15 mouse cellular contexts compared by ENCODE assay signal in the genomic region with DNA sequence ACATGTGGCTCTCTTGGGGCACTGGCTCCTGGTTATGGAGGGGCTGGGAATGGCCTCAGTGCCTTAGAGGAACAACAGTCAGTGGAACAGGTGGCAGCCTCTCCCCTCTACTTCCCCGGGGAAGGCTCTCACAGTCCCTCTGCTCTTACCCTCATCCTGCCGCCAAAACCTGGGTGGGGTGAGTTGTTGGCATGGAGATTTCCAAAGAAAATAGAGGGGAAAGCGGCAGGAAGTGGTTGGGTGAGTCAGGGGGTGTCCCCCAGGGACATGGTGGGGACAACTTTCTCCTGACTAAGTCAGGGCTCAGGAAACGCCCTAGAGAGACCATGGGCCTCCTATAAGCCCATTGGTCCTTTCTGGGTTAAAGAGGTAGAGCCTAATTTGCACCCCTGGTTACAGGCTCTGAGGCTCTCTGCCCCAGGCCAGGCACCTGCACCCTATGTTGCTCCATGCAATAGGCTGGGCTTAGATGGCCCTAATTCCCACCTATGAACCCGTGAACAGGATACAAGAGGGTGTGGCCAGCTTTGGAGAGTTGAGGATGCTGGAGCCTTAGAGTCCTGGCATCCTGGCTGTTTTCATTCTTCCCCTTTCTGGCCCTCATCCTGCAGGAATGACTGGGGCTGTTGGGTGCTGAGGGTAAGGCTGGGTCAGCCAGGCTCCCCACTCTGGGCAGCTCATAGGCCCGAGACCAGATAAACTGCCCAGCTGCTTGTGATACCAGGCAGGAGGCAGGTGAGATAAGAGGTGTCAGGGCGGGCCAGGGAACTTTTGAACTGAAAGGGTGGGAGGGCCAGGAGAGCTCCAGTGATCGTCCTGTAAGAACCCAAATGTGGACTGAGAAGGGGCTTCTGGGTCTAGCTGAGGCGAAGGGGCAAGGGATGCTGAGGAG. TPM values are rescaled to one million over a fixed set of nuclear protein-coding genes. Genes with fewer than 3 reads are reported as not detected.
DNase-seq lines count a peak whose midpoint lies in the region; ATAC-seq and TF ChIP-seq lines count a peak whose summit lies in the region.
"Had no signal": no experiment of that assay in that cellular context is flagged by ENCODE, and none has a peak within 500 bp of the region (broad histone marks: within the 10 kb centered on the region; RNA-seq: fewer than 3 reads in every experiment).

No protein-coding gene starts in this region.

- H3K27ac ChIP-seq in intestine, postnatal 0 days (ENCODE audit: low read depth, low read length), result no peak overlapping the region
- H3K27ac ChIP-seq in small intestine, adult 2 months (ENCODE audit: insufficient read depth, low read depth, low read length), result peak overlapping the region; percentile 69
- H3K27ac ChIP-seq: midbrain, embryonic 15.5 days had no signal

- H3K9ac ChIP-seq in intestine, postnatal 0 days (ENCODE audit: low read depth, low read length), result no peak overlapping the region
- H3K9ac ChIP-seq: midbrain, embryonic 15.5 days had no signal

- peak overlapping the region; percentile 75 for H3K4me3 ChIP-seq in lung, adult 2 months (replicated peaks; ENCODE audit: extremely low read depth, low read depth, low read length)
- H3K4me3 ChIP-seq in intestine, postnatal 0 days (ENCODE audit: low read depth, low read length), result no peak overlapping the region
- peak overlapping the region; percentile 64 for H3K4me3 ChIP-seq in small intestine, adult 2 months (ENCODE audit: low read depth, low read length)
- H3K4me3 ChIP-seq: midbrain, embryonic 15.5 days had no signal

- WGBS in lung, adult 2 months, result 47% methylated on average over 9 of the region's 9 CpGs
- 50% methylated on average over 9 of the region's 9 CpGs for WGBS in intestine, postnatal 0 days
- WGBS in small intestine, adult 2 months, result 26% methylated on average over 9 of the region's 9 CpGs

- no peak for TF ChIP-seq CTCF in lung, adult 2 months (IDR thresholded peaks at IDR 0.05; ENCODE audit: insufficient read depth, low read length)
- TF ChIP-seq CTCF in intestine, postnatal 0 days (IDR thresholded peaks at IDR 0.05; ENCODE audit: low read depth), result no peak
- TF ChIP-seq CTCF in small intestine, adult 2 months (IDR thresholded peaks at IDR 0.05; ENCODE audit: extremely low read depth, insufficient read length, insufficient replicate concordance, low read depth, low read length), result no peak

- peaks cover 17% of the 10 kb centered on the region for H3K4me1 ChIP-seq in lung, adult 2 months (ENCODE audit: control insufficient read depth, insufficient read depth, low read length)
- H3K4me1 ChIP-seq in intestine, postnatal 0 days (replicated peaks; ENCODE audit: control insufficient read depth, insufficient read depth, low read length), result peaks cover 9% of the 10 kb centered on the region; the same call in 1 of the 2 replicates
- H3K4me1 ChIP-seq in small intestine, adult 2 months (ENCODE audit: control insufficient read depth, insufficient read depth, insufficient read length, low read length), result peaks cover 36% of the 10 kb centered on the region

- ATAC-seq in intestine, postnatal 0 days, result no peak
- ATAC-seq: midbrain, embryonic 15.5 days had no signal

- TF ChIP-seq POLR2A in lung, adult 2 months (IDR thresholded peaks at IDR 0.05; ENCODE audit: borderline replicate concordance, extremely low read depth, low read depth, low read length), result no peak
- no peak for TF ChIP-seq POLR2A in small intestine, adult 2 months (IDR thresholded peaks at IDR 0.05; ENCODE audit: low read depth, low read length)

- H3K36me3 ChIP-seq in intestine, postnatal 0 days (ENCODE audit: control insufficient read depth, insufficient read depth), result no peaks in the 10 kb centered on the region
- no peaks in the 10 kb centered on the region; the same call in 1 of the 2 replicates for H3K36me3 ChIP-seq in small intestine, adult 2 months (ENCODE audit: control insufficient read depth, insufficient read depth, low read length)
- H3K36me3 ChIP-seq: midbrain, embryonic 15.5 days had no signal

- DNase-seq in lung, adult 2 months, result no peak
- DNase-seq in lung, postnatal 14 days, result no peak
- peak; percentile 81 for DNase-seq in c-Kit-positive CD71-positive TER-119-positive erythroid progenitor cells, embryonic 14.5 days (ENCODE audit: low spot score)
- no peak for DNase-seq in layer of hippocampus, adult 8-10 months (ENCODE audit: low spot score in 2 of 2)
- no peak for DNase-seq in cerebellum, postnatal 36 days
- no peak for DNase-seq in ovary, adult 18-20 months (ENCODE audit: low spot score)
- DNase-seq: adrenal gland, postnatal 25 days; gastrocnemius, postnatal 25 days; right cerebral cortex, adult 18-20 months; thymus, postnatal 4 days had no signal

- H3K4me2 ChIP-seq in intestine, postnatal 0 days (replicated peaks; ENCODE audit: low read depth), result peak overlapping the region; percentile 54
- H3K4me2 ChIP-seq: midbrain, embryonic 15.5 days had no signal

- H3K27me3 ChIP-seq in intestine, postnatal 0 days (replicated peaks; ENCODE audit: control insufficient read depth, insufficient read depth, low read length), result no peaks in the 10 kb centered on the region
- no peaks in the 10 kb centered on the region for H3K27me3 ChIP-seq in small intestine, adult 2 months (ENCODE audit: control insufficient read depth, insufficient read depth, low read length)
- H3K27me3 ChIP-seq: midbrain, embryonic 15.5 days had no signal

- no peaks in the 10 kb centered on the region for H3K9me3 ChIP-seq in intestine, postnatal 0 days (ENCODE audit: control insufficient read depth)
- H3K9me3 ChIP-seq: midbrain, embryonic 15.5 days had no signal

RNA-seq across cellular contexts. Expression of gene Aqp1, which starts 2.9 kb away (rescaled TPM):
- 1,047 and 1,116 TPM in 2 replicates for polyA plus RNA-seq in lung, adult 2 months (2012; rRNA removed)
- 19.0 and 20.4 TPM in 2 replicates for polyA plus RNA-seq in intestine, postnatal 0 days (2015; fragmentation: Nextera tagmentation; extraction: Ambion mirVana)
- polyA plus RNA-seq in small intestine, adult 2 months (2012; rRNA removed), result 56.3 and 310 TPM in 2 replicates
- 1 to 10 TPM in 2 of 4 experiments, under 1 TPM in 2; 0.19 to 1.3 (median 0.85) TPM for total RNA-seq in layer of hippocampus, adult 8-10 months (2022)

RNA-seq across cellular contexts. Expression of gene Ghrhr, which starts 36.9 kb away (rescaled TPM):
- not detected in 2 replicates for polyA plus RNA-seq in lung, adult 2 months (2012; rRNA removed)
- polyA plus RNA-seq in intestine, postnatal 0 days (2015; fragmentation: Nextera tagmentation; extraction: Ambion mirVana), result 0.17 TPM in 1 of 2 replicates, not detected in the other
- 0.15 and 0.18 TPM in 2 replicates for polyA plus RNA-seq in small intestine, adult 2 months (2012; rRNA removed)
- not detected for total RNA-seq in layer of hippocampus, adult 8-10 months (2022)
- total RNA-seq: adrenal gland, postnatal 25 days; ES-E14; gastrocnemius, postnatal 25 days; left cerebral cortex, adult 8-10 months had no signal
- polyA plus RNA-seq: midbrain, embryonic 15.5 days had no signal
